Mouse (Mus musculus): ENCODE results near the gene Chd1.

Chd1 gene

DNA sequence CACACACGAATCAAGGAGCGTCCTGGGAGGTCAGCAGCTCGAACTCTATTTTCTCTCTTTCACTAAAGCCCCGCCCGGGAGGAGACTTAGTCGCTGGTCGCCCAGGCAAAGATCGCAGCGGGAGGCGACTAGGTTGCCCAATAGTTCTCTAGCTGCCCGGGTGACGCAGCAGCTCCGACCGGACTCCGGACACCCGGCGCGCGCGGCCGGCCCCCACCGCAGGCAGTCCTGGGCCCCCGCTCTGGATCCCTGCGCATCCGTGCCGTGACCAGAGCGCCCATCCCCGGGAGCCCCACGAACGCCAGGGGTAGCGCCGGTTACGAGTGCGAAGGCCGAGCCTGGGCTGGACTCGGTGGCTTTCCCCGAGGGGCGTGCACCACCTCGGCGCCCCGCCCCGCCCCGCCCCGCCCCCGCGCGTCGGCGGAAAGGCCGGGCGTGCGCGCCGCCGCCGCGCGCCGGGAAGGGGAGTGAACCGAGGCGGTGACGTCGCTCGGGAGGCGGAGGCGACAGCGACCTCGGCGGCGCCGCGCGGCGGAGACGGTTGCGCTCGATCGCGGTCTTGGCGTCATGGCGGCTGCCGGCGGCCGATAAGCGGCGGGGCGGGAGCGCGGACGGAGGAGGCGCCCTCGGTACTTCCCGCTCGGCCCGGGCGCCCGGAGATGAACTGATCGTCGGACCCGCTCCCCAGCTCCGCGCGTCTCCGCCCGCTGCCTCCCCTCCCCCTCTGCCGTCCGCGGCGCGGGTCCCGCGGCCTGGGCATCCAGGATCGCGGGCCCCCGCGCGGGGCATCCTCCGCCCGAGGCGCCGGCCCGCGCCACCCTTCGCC is at the start of gene Chd1:
Gene Chd1, plus strand, starts transcription at position 493 of the 826 bp plus-strand sequence.
- DNase-seq: peak; percentile 94

DNA sequence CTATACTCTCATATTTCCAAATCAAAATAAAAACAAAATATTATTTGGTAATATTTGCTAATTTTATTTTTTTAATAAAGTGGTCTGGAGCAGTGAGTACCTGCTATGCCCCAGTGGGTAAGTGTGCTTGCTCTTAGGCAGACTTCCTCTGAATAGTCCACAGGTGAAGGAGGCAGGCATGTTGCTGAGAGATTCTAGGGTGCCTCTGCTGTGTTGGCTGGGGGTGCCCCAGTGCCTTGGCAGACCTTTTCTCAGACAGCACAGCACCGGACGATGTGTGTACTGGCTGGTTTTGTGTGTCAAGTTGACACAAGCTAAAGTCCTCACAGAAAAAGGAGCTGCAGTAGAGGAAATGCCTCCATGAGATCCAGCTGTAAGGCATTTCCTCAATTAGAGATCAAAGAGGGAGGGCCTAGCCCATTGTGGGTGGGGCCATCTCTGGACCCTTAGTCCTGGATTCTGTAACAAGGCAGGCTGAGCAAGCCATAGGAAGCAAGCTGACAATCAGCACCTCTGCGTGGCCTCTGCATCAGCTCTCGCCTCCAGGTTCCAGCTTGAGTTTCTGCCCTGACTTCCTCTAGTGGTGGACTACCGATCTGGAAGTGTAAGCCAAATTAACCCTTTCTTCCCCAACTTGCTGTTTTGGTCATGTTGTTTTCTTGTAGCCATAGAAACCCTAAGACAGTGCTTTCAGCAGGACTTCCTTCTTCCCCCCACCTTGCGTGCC is 47.7 kb upstream of the Chd1 start:
- peak; percentile 18 for DNase-seq

DNA sequence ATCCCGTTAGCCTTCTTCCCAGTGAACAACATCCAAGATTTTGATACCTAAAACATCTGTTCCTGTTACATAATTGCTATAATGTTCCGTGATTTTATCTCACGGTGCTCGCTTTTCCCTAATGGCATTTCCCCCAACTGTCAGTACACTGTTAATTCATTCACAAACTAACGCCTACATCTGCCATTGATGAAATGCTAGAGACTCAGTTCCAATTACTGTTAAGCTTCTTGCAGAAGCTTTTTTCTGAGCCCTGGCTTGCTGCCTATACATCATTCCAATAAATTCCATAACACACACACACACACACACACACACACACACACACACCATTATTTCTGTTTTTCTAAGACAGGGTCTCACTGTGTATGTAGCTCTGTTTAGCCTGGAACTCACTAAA is 31.9 kb upstream of the Chd1 start:
- no peak for DNase-seq

DNA sequence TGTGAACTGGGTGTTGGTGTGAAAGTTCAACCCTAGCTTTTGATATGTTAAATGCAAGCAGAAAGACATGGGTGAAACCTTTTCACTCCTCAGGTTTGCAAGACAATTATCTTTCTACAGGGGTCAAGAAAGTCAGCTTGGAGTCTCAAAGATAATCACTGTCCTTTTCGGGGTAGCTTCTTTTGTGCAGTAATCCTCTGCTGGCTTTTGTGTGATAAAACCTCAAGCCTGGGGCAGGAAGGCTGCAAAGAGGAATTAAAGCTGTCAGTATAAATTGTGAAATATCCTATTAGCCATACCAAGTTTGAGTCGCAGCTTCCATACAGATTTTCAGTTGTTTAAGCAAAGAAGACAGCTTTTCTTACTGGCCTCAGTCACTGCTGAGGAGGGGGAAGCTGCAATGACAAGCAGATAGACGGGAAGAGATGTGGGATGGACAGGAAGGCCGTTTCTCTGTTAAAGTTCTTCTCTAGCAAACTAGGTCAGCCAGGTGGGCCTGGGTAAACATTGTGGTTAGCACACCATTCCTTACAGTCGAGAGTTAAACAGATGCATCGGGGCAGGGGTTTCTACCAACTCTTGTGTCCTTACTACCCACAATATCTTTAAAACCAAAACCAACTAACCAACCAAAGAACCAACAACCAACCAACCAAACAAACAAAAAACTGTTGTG is 26.7 kb upstream of the Chd1 start:
- DNase-seq: peak; percentile 67

DNA sequence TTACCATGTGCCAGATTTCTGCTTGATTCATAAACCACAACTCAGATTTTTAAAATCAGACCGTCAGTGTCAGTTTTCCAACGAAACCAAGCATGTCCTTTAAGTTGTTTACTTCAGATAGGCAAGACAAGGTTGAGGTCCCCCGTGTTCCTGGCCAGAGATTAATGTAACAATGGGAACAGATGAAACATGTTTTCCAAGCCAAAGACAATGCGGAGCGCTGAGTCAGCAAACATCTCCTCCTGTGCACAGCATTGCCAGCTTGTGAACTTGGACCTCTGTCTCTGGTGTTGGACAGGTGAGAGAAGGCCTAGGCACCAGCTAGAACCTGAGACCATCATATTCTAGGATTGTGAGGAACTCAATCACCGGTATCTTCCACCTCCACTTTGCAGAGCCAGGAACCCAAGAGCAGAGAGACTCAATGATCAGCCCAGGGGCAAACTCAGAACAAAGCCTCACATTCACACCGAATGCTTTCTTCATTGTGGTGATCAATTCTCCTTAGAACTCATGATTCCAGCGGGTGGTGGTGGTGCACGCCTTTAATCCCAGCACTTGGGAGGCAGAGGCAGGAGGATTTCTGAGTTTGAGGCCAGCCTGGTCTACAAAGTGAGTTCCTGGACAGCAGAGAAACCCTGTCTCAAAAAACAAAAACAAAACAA is 24.7 kb upstream of the Chd1 start:
- DNase-seq: no peak

DNA sequence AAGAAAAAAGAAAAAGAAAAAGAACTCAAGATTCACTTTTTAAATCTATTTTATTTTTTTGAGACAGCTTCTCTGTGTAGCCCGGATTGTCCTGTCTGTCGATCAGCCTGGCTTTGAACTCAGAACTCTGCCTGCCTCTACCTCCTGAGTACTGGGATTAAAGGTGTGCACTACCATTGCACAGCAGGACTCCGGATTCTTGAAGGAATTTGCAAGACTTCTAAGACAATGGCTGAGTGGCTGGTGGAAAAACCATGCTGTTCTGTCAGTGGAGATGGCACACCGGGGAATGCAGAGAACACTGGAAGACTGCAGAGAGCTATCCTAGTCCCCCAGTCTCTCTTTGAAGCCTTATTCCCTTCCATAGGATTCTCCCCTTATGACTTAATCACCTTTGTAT is 24.1 kb upstream of the Chd1 start:
- DNase-seq: no peak

DNA sequence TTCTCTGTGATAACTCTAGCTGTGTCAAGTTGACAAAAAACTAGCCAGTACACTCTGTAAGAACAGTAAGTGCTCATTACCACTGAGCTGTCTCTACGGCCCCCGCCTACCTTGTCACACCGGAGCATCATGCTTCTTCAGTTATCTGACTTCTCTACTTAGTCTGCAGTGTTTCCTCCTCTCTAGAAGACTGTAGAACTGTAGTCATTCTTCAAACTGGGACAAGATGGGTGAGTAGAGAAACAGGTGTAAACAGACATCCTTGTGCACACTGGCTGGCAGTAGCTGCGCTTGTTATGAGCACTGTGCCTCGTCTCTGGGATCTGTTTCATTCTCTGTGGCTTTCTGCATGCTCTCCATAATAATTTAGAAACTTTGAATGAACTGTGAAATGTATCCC is 18.4 kb upstream of the Chd1 start:
- peak; percentile 47 for DNase-seq

DNA sequence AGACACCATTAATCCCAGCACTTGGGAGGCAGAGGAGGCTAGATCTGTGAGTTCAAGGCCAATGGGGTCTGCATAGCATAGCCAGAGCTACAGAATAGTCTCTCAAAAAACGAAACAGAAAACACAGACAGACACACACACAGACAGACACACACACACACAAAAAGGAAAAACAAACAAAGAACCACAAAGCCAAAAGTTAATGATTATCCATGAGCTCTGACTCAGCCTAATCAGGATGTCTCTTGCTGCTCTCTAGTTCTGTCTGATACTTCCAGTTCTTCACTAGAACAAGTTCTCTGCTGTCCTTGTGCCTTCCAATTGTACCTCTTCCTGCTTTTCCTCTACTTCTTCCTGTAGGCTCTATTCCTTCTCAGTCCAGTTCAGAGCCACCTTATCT is 14.5 kb upstream of the Chd1 start:
- no peak for DNase-seq

DNA sequence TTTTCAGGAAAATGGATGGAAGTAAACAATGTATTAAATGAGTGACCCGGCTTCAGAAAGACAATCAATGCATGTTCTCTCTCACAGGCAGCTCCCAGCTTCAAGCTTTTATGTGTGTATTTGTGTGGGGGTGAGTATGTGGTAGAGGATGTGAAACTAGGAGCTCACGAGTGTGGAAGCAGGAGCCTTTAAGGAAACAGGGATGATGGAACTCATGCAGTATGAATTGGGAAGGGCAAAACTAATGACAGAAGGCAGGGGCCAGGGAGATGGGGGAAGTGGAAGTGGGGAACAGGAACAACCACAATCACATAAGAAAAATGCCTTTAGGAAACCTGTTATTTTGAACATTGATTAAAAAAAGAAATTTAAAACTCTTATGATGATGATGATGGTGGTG is 9.2 kb upstream of the Chd1 start:
- no peak for DNase-seq

DNA sequence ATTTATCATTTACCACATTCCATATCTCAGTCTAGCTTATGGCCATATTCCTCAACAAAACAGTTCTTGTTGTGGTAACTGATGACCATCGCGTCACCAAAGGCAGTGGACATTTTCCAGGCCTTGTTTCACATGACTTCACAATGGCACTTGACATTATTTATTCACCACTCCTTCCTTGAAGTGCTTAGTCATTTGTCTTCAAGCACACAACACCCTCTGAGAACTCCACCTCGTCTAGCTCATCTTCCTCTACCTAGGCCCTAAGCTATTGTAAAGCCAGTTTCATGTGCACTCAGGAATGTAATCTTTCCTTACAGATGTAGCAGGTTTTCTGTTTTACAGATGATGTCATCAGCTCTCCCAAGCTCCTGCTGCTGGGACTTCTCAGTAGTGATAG is 5.8 kb upstream of the Chd1 start:
- DNase-seq: no peak

DNA sequence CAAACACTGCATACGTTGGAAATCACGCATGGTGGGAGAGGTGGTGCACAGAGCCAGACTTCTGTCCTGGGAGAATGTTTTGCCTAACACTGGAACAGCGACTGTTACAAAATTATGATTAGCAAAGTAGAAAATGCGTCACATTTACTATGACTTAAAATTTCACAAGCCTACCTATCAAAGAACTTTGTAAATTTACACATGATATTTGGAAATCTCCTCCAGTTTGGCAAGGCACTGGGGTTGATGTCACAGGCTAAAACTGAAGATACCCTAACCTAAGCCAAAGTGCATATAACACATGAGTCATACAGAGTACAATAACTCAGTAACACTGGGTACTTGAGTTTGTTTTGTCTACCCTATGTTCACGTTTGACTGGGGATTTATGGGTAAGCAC is 3.3 kb upstream of the Chd1 start:
- no peak for DNase-seq

DNA sequence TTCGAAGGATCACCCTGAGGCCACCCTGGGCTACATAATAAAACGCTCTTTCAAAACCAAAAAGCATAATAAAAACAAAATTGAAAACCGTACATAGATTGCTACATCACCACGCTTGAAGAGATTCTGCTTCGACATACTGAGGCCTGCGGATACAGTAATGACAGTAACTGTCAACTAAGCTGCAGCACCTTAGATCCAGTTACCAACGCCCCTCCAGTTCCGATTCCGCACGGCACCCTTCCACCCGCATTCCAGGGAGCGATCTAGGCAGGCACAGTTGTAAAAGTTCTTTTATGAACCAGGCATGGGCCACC is 651 bp upstream of the Chd1 start:
- DNase-seq: no peak

DNA sequence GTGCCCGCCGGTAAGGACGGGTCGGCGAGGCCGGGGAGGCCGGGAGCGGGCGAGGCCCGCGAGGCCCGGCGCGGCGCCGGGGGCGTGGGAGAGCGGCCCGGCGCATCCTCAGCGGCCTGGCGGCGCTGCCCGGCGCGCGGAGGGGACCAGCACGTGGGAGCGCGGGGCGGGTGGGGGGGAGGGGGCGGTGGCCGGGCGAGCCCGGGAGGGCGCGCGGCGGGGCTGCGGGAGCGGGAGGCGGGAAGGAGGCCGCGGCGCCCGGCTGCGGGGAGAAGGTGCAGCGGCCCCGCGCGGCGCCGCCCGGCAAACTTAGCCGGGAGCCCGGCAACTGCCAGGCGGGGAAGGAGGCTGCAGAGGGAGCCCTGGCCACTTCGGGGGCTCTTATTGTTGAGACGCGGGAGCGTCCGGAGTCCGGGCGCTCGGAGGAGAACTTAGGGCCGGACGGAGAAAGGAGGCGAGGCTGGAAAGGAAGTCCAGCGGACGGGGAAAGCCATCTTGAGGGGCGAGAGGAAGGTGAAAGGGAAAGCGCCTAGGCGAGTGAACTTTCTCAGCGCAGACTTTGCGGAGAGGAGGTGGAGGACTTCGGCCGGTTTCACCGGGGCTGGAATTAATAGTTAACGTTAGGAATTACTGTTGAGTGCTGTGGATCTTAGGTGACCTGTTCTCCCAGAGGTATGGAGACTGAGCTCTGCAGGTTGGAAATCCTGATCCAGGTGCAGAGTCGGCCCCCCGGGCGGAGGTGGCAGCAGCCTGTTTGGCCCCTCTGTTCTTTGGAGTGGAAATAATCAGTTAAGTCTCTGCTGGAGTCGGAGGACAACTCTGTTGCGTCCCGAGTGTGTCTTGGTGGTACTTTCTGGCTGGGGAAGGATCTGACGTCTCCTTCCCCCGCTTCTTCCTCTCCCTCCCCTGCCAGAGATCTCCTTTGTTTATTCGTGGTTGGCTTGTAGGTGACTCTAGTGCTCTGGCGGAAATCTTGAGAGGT is 827 bp downstream of the Chd1 start:
- peak; percentile 78 for DNase-seq

DNA sequence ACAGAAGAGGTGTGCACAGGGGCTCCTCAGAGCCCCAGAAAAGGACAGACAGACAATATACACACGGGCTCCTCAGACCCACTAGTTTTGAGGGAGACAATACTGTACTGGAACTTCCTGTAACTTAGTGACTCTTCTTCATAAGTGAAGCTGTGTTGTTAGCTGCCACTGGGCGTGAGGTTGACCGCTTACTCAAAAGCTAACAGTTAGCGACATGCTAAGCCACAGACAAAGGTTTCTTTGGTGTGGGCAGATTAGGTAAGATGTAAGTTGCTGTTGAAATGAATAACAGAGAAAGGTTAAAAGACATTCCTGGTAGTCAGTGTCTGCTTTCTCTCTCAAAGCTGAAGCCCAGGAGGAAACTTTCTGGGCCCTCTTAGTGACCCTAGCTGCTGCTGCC is 9.7 kb downstream of the Chd1 start:
- no peak for DNase-seq

DNA sequence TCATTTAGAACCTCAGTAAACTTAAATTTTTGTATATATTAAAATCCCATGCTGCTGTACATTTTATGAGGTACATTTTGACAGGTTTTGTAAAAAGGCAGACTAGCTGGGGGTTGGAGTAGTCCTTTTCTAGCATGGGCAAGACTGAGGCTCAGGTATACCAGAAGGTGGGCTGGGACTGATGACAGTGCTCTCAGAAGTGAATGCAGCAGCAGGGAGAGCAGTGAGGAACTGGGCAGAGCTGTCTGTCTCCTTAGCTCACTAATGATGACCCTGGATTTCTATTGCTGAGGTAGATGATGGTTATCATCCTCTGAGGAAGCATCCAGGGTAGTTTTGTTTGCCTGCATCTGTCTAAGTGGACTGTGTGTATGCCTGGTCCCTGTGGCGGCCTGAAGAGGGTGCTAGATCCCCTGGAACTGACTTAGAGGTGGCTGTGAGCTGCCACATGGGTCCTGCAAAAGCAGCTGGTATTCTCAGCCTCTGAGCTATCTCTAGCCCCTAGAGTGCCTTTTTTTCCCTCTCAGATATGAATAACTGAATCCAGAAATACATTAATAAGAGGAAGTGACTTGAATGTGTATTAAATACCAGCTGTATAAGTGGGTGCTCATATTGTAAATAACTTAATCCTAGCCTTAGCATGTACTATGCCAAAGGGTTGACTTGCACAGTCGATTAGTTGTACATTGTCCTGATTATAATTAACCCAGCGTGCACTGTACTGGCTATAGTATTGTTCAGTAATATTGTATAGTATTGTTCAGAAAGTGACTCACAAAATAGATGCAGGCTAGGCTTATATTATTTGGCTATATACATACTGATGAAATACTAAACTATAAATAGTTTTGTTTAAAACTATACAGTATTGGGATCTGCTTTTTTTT is 10.5 kb downstream of the Chd1 start:
- peak; percentile 79 for DNase-seq

DNA sequence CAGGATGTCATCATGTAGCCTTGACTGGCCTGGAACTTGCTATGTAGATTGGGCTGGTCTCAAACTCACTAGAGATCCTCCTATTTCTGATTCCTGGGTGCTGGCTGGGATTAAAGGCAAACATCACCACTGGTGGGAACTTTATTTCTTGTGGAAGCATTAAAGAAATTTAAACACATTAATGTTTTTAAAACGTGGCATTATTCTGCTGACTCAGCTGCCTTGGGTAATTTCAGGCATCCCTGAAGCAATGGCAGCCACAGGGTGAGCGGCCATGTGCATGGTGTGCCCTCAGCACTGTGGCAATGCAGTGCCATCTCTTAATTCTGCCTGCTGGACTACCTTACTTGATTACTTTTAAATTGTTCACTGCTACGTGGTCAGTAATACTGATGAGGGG is 11.2 kb downstream of the Chd1 start:
- DNase-seq: no peak

DNA sequence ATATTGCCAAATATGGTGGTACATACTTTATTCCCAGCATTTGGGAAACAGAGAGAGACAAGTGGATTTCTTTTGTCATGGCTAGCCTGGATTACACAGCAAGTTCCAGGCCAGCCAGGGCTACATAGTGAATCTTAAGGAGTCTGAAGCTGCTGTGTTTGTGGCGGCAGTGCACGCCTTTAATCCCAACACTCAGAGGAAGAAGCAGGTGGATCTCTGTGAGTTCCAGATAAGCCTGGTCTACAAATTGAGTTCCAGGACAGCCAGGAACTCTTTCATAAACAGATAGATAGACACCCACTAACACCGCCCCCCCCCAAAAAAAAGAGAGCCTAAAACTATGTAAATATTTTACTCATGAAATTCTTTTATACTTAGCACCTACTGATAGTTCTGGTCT is 16.1 kb downstream of the Chd1 start:
- DNase-seq: no peak

DNA sequence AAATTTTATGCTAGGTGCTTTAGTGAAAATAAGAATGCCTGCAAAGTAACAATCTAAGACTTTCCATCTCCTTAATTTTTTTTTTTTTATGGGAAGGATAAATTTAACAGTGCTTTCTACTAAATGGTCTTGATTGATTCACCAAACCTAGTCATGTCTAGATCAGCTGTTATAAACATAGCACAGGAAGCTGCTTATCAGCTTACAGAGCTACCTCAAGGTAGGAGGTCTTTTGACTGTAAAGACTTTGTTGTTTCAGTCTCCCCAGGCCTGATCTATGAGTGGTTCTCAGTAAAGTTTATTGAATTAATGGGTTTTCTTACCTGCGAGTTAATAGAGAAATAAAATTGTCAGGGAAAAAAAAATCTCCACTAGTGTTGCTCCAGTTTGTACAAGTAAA is 18.5 kb downstream of the Chd1 start:
- no peak for DNase-seq

DNA sequence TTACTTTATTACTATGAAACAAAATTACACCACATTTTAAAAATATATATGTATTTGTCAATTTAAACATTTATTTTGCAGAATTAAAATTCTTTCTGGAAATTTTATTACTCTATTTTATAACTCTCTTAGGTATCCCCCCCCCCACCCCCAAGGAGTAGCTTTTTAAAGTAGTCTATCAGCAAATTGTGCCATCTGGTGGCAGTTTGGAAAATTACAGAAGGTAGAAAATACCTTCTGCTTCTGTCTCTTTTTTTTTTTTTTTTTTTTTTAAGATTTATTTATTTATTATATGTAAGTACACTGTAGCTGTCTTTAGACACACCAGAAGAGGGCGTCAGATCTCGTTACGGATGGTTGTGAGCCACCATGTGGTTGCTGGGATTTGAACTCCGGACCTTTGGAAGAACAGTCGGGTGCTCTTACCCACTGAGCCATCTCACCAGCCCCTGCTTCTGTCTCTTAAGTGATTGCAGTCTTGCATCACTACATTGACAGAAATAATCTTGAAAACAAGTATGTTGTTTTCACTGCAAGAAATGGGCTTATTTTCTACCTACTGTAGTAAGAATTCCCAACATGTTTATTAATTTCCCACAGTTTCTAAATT is 19.2 kb downstream of the Chd1 start:
- DNase-seq: peak; percentile 30

DNA sequence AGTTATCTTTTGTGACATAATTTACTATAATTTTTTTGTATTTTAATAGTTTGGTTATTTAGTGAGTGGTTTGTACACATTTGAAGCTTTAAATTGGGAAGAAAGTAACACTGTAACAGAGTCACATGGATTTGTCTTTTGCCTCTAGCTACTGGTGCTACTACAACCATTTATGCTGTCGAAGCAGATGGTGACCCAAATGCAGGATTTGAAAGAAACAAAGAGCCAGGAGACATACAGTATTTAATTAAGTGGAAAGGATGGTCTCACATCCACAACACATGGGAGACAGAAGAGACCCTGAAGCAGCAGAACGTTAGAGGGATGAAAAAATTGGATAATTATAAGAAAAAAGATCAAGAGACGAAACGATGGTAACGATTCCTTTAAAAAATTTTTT is 26.9 kb downstream of the Chd1 start:
- DNase-seq: no peak
